Mouse (Mus musculus) G1E (cell line): ENCODE data around the gene Gpr39.

ENCODE experiments used
- CTCF ChIP-seq: IDR thresholded peaks from 2 replicates; pipeline ENCODE4 v1.5.1; 2012; ENCODE audit warnings: low read depth, low read length, inconsistent platforms, mixed read lengths
- GATA1 ChIP-seq: IDR thresholded peaks from 2 replicates; pipeline ENCODE4 v1.6.1; 2012; ENCODE audit warnings: borderline replicate concordance, low read length, inconsistent platforms, mixed read lengths
- GATA2 ChIP-seq: IDR thresholded peaks from 2 replicates; pipeline ENCODE4 v1.6.1; 2012; ENCODE audit warnings: low read depth, low read length, inconsistent platforms, borderline replicate concordance
- POLR2AphosphoS5 ChIP-seq: IDR thresholded peaks from 2 replicates; pipeline ENCODE4 v1.6.1; 2012; ENCODE audit warnings: low read depth, low read length, inconsistent platforms; ENCODE audit not compliant: insufficient replicate concordance
- TAL1 ChIP-seq: conservative IDR thresholded peaks from 2 replicates; pipeline ENCODE4 v1.6.1; 2012; ENCODE audit warnings: low read depth, low read length, inconsistent platforms, mixed read lengths

- TF ChIP-seq CTCF = no peak
- no peak for TF ChIP-seq GATA1
- no peak for TF ChIP-seq GATA2
- no peak for TF ChIP-seq TAL1
- TF ChIP-seq POLR2AphosphoS5 = no peak
Measured at GRCm38 (mm10) chr1:125701101-125701590, 24.4 kb downstream of the Gpr39 start.
